Mouse (Mus musculus): ENCODE measurements around the gene Gm9747. TPM values are rescaled to one million over a fixed set of nuclear protein-coding genes. Genes with fewer than 3 reads are reported as not detected.

The Gm9747 gene
- total and polyA plus RNA-seq, 2 experiments = 0.05 TPM; not detected in 1

DNA sequence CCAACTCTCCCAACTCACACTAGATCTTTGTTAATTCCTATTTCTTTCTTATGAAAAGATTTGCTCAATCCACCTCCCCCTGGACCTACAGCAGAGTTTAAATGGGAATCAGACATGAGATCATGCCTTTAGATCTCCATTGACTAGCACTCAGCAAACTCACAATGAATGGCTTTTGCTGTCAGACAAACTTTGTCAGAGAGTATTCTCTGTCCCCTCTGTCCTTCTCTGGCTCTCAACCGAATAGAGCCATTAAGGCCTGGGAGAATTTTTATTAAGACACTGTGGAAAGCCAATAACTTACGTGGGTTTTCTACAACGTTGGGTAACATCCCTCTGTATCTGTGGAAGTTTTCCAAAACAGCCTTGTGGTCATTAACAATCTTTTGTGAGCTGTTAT is 27.1 kb downstream of the Gm9747 start:
- Histone ChIP-seq H3K36me3 (ENCODE audit: control insufficient read depth, insufficient read depth, low read length) (no peaks in the 10 kb centered on the region), H3K4me1 (ENCODE audit: control insufficient read depth, insufficient read depth, low read length) (peaks cover 6% of the 10 kb centered on the region; the same call in 1 of the 2 replicates), H3K79me2 (ENCODE audit: control insufficient read depth, insufficient read depth, low read length) (peaks cover 10% of the 10 kb centered on the region; the same call in 1 of the 2 replicates), H3K27me3 (ENCODE audit: control insufficient read depth, insufficient read depth, low read length) (no peaks in the 10 kb centered on the region), H3K9ac (ENCODE audit: low read depth, low read length) (no peak overlapping the region), H3K4me3 (ENCODE audit: insufficient read depth, low read depth, low read length) (no peak overlapping the region), H3K27ac (replicated peaks; ENCODE audit: insufficient read depth, low read depth, low read length) (no peak overlapping the region)
- WGBS = 54% methylated on average over 3 of the region's 3 CpGs
- DNase-seq (ENCODE audit: extremely low read depth, low read depth, low spot score) = no peak
- TF ChIP-seq CTCF (IDR thresholded peaks at IDR 0.05; ENCODE audit: low read depth, low read length) (no peak), POLR2A (IDR thresholded peaks at IDR 0.05; ENCODE audit: extremely low read depth, insufficient read depth, low read length) (no peak)

DNA sequence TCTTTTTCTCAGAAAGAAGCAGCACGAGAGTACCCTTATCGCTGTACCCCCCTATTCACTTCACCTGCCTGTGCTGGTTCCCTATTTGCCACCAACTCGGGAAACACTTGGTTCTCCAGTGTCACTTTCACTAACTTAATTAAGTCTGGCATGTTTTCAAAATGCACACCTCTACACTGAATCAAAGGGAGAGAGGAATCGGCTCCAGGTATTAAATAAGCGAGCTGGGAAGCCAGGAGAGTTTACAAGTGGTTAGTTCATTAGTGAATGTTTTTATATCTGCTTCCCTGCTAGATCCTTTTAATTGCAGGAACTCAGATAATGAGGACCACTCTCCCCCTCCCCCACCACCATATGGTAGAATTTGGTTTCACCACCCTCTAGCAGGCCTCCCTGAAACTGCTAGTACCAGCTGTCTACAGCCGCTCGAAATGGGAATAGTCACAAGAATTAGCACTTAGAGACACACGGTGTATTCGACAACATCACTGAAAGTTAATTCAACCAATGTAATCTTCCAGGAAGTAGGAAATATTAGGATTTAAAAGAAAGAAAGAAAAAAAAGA is 28.2 kb downstream of the Gm9747 start:
- H3K27ac ChIP-seq (replicated peaks; ENCODE audit: insufficient read depth, low read depth, low read length) = no peak overlapping the region

DNA sequence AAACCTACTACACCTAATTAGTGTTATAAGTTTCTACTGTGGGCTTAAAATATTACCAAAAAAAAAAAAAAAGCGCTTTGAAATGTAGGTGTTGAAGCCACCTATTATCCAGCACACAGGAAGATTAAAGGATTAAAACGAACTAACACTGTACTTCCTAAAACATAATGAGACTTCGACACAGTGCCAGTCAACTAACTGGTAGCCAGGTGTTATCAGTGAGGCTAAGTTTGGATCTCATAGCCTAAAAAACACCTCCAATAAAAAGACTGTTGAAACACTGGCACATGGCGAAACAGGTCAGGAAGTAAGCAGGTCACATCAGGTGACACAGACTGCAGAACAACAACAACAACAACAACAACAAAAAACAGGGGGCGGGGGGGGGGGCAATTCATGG is 28.7 kb downstream of the Gm9747 start:
- WGBS = 44% methylated on average over 5 of the region's 5 CpGs
- Histone ChIP-seq H3K36me3 (ENCODE audit: control insufficient read depth, insufficient read depth, low read length) (no peaks in the 10 kb centered on the region; the same call in 1 of the 2 replicates), H3K9ac (ENCODE audit: low read depth, low read length) (no peak overlapping the region), H3K27ac (replicated peaks; ENCODE audit: insufficient read depth, low read depth, low read length) (no peak overlapping the region), H3K79me2 (ENCODE audit: control insufficient read depth, insufficient read depth, low read length) (peaks cover 10% of the 10 kb centered on the region; the same call in 1 of the 2 replicates), H3K4me1 (ENCODE audit: control insufficient read depth, insufficient read depth, low read length) (peaks cover 6% of the 10 kb centered on the region; the same call in 1 of the 2 replicates), H3K27me3 (ENCODE audit: control insufficient read depth, insufficient read depth, low read length) (no peaks in the 10 kb centered on the region), H3K4me3 (ENCODE audit: insufficient read depth, low read depth, low read length) (no peak overlapping the region)
- peak; percentile 76 for DNase-seq (ENCODE audit: extremely low read depth, low read depth, low spot score)
- TF ChIP-seq POLR2A (IDR thresholded peaks at IDR 0.05; ENCODE audit: extremely low read depth, insufficient read depth, low read length) (no peak), CTCF (IDR thresholded peaks at IDR 0.05; ENCODE audit: low read depth, low read length) (no peak)

More for the DNA sequence above, 28.2 kb downstream of the Gm9747 start:
- H3K79me2 ChIP-seq (ENCODE audit: control insufficient read depth, insufficient read depth, low read length) = peaks cover 10% of the 10 kb centered on the region; the same call in 1 of the 2 replicates
- 83% methylated on average over 9 of the region's 9 CpGs for WGBS
- H3K4me1 ChIP-seq (ENCODE audit: control insufficient read depth, insufficient read depth, low read length) = peaks cover 6% of the 10 kb centered on the region; the same call in 1 of the 2 replicates
- no peak overlapping the region for H3K4me3 ChIP-seq (ENCODE audit: insufficient read depth, low read depth, low read length)
- H3K9ac ChIP-seq (ENCODE audit: low read depth, low read length) = no peak overlapping the region
- H3K36me3 ChIP-seq (ENCODE audit: control insufficient read depth, insufficient read depth, low read length) = no peaks in the 10 kb centered on the region; the same call in 1 of the 2 replicates
- H3K27me3 ChIP-seq (ENCODE audit: control insufficient read depth, insufficient read depth, low read length) = no peaks in the 10 kb centered on the region
- DNase-seq (ENCODE audit: extremely low read depth, low read depth, low spot score) = no peak
- TF ChIP-seq POLR2A (IDR thresholded peaks at IDR 0.05; ENCODE audit: extremely low read depth, insufficient read depth, low read length) (no peak), CTCF (IDR thresholded peaks at IDR 0.05; ENCODE audit: low read depth, low read length) (no peak)

DNA sequence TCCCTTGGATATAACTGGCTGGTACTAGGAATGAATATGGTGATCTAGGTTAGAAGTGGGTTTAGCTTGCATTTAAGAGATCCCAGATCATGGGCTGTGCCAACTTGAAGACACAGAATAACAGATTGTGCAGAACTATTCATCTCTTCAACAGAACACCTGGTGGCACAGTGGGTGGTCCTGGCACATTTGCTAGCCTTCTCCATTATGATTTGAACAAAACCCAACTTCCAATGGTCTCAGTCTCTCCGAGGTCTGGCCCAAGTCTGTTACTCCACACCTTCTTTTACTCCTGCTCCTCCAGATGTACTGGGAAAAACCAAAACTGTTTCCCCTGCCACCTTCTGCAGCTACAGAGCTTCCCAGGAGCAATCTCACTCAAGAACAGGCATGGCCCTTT is 29.4 kb downstream of the Gm9747 start:
- H3K79me2 ChIP-seq (ENCODE audit: control insufficient read depth, insufficient read depth, low read length) = peaks cover 10% of the 10 kb centered on the region; the same call in 1 of the 2 replicates
- peaks cover 6% of the 10 kb centered on the region; the same call in 1 of the 2 replicates for H3K4me1 ChIP-seq (ENCODE audit: control insufficient read depth, insufficient read depth, low read length)
- no peaks in the 10 kb centered on the region for H3K27me3 ChIP-seq (ENCODE audit: control insufficient read depth, insufficient read depth, low read length)
- WGBS = 90% methylated on average over 1 of the region's 1 CpGs
- no peak overlapping the region for H3K9ac ChIP-seq (ENCODE audit: low read depth, low read length)
- TF ChIP-seq POLR2A (IDR thresholded peaks at IDR 0.05; ENCODE audit: extremely low read depth, insufficient read depth, low read length) (no peak), CTCF (IDR thresholded peaks at IDR 0.05; ENCODE audit: low read depth, low read length) (no peak)
- no peak overlapping the region for H3K4me3 ChIP-seq (ENCODE audit: insufficient read depth, low read depth, low read length)
- H3K27ac ChIP-seq (replicated peaks; ENCODE audit: insufficient read depth, low read depth, low read length) = no peak overlapping the region
- H3K36me3 ChIP-seq (ENCODE audit: control insufficient read depth, insufficient read depth, low read length) = peaks cover 1% of the 10 kb centered on the region; the same call in 1 of the 2 replicates
- no peak for DNase-seq (ENCODE audit: extremely low read depth, low read depth, low spot score)

DNA sequence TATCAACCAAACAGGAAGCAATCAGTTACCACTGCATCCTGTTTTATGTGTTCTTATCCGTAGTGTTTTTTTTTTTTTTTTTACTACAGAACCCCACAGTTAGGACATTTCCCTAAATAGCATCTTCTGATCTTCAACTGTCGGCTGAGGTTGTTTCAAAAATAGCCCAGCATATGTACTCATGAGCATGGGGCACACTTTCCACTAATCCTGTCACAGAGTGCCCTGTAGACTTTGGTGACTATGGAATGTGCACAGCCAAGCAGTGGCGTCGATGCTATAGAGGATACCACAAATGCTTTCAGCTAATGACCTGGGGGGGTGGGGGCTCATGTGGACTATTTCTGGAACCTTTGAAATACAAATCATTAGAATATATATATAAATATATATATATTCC is 34.6 kb downstream of the Gm9747 start:
- peaks cover 8% of the 10 kb centered on the region; the same call in 1 of the 2 replicates for H3K79me2 ChIP-seq (ENCODE audit: control insufficient read depth, insufficient read depth, low read length)
- no peak overlapping the region for H3K27ac ChIP-seq (replicated peaks; ENCODE audit: insufficient read depth, low read depth, low read length)
- no peak for DNase-seq (ENCODE audit: extremely low read depth, low read depth, low spot score)
- peaks cover 3% of the 10 kb centered on the region; the same call in 1 of the 2 replicates for H3K4me1 ChIP-seq (ENCODE audit: control insufficient read depth, insufficient read depth, low read length)
- TF ChIP-seq CTCF (IDR thresholded peaks at IDR 0.05; ENCODE audit: low read depth, low read length) (no peak), POLR2A (IDR thresholded peaks at IDR 0.05; ENCODE audit: extremely low read depth, insufficient read depth, low read length) (no peak)
- no peaks in the 10 kb centered on the region for H3K27me3 ChIP-seq (ENCODE audit: control insufficient read depth, insufficient read depth, low read length)
- no peak overlapping the region for H3K4me3 ChIP-seq (ENCODE audit: insufficient read depth, low read depth, low read length)
- H3K36me3 ChIP-seq (ENCODE audit: control insufficient read depth, insufficient read depth, low read length) = peaks cover 8% of the 10 kb centered on the region
- H3K9ac ChIP-seq (ENCODE audit: low read depth, low read length) = no peak overlapping the region
- WGBS = 72% methylated on average over 4 of the region's 4 CpGs

DNA sequence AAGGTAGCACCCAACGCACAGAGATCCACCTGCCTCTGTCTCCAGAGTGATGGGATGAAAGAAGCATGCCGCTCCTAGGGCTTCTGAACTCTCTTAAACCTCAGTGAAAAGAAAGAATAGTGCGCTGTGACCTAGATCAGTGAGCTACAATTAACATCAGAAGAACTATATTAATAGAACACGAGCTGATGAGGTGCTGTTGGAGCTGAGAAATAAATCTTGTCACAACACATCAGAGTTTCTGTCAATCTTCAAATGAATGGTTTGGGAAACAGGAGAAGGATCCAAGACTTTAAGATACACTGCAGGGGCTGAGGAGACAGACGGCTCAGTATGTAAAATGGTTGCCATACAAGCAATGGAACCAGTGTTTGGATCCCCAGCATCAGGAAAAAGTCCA is 39.3 kb downstream of the Gm9747 start:
- Histone ChIP-seq H3K79me2 (ENCODE audit: control insufficient read depth, insufficient read depth, low read length) (peaks cover 14% of the 10 kb centered on the region; the same call in 1 of the 2 replicates), H3K27me3 (ENCODE audit: control insufficient read depth, insufficient read depth, low read length) (no peaks in the 10 kb centered on the region), H3K27ac (replicated peaks; ENCODE audit: insufficient read depth, low read depth, low read length) (no peak overlapping the region), H3K36me3 (ENCODE audit: control insufficient read depth, insufficient read depth, low read length) (peaks cover 22% of the 10 kb centered on the region), H3K4me1 (ENCODE audit: control insufficient read depth, insufficient read depth, low read length) (peaks cover 3% of the 10 kb centered on the region), H3K9ac (ENCODE audit: low read depth, low read length) (no peak overlapping the region), H3K4me3 (ENCODE audit: insufficient read depth, low read depth, low read length) (no peak overlapping the region)
- TF ChIP-seq CTCF (IDR thresholded peaks at IDR 0.05; ENCODE audit: low read depth, low read length) = no peak
- TF ChIP-seq POLR2A (IDR thresholded peaks at IDR 0.05; ENCODE audit: extremely low read depth, insufficient read depth, low read length) = no peak
- no peak for DNase-seq (ENCODE audit: extremely low read depth, low read depth, low spot score)
- WGBS = 90% methylated on average over 5 of the region's 5 CpGs
